Mouse (Mus musculus) lung, postnatal 0 days (tissue): ENCODE results near the gene Gm20441.

Source experiments
- CTCF ChIP-seq: IDR thresholded peaks from 2 replicates; pipeline ENCODE4 v1.5.1; 2016; ENCODE audit warnings: antibody characterized with exemption, mild to moderate bottlenecking
- EP300 ChIP-seq: IDR thresholded peaks from 2 replicates; pipeline ENCODE4 v1.6.1; 2016; ENCODE audit warnings: antibody characterized with exemption, mild to moderate bottlenecking, control low read depth

- TF ChIP-seq CTCF = no peak
- TF ChIP-seq EP300 = no peak
Observed at GRCm38 (mm10) chr10:75779206-75780174, 1.3 kb downstream of the Gm20441 start.
